Mouse (Mus musculus): ENCODE data around the gene St6gal1.

DNA sequence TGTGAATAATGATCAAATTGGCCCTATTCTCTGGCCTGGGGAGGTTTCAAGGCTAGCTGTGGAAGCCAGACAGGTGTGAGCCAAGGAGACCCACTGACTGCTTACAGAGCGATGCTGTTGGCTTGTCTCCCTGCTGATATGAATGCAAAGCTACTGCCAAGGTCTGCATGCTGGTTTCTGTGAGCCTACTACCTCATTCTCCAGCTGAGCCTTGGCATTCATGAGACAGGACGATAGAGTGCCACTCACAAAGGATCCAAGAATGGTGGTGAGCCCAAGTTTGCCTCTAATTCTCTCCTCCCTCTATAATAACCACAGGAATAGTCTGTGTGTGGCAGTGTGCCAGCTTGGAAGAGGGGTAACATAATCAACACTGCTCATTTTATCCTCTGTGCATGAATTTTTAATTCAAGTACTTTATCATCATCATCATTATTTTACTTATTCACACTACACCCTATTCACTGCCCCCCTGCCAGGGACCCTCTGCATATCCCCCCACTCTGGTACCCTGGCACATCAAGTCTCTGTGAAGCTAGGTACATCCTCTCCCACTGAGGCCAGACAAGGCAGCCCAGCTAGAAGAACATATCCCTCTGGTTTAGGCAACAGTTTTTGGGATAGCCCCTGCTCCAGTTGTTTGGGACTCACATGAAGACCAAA lies 139.9 kb downstream of the St6gal1 start:
- no peak for TF ChIP-seq CTCF (IDR thresholded peaks at IDR 0.05; ENCODE audit: low read depth)
- no peak for TF ChIP-seq EP300 (optimal IDR thresholded peaks at IDR 0.05)

Measured in stomach, postnatal 0 days (tissue).